Mouse (Mus musculus) forebrain, postnatal 0 days (tissue): ENCODE measurements at regions not wholly inside any gene's neighbourhood (a gene's known extent, or its start where the extent isn't known, plus 50 kb on each side); places are given as distances from the start of the nearest gene placed in this dataset.

Experiments used
- ATAC-seq: fragments of 200-750 bp; cut with Nextera tagmentation; 2 replicates; pipeline ENCODE4 v1.8.0; 2017; ENCODE audit warnings: mild to moderate bottlenecking, moderate library complexity
- DNase-seq: peaks from one replicate; pipeline ENCODE4 v3.0.0-alpha.2; 2015
- H3K27ac ChIP-seq: fragments of 300-500 bp; sonication (generic); 2 replicates; pipeline ENCODE4 v1.5.1; 2014; ENCODE audit warnings: low read depth, mild to moderate bottlenecking, antibody characterized with exemption, low read length, moderate library complexity, mixed read lengths
- H3K27me3 ChIP-seq: fragments of 300-500 bp; sonication (generic); 2 replicates; pipeline ENCODE4 v1.6.1; 2014; ENCODE audit warnings: mild to moderate bottlenecking, low read length, mixed read lengths; ENCODE audit not compliant: insufficient read depth
- H3K36me3 ChIP-seq: fragments of 300-500 bp; sonication (generic); 2 replicates; pipeline ENCODE4 v1.6.1; 2014; ENCODE audit warnings: mild to moderate bottlenecking, moderate library complexity; ENCODE audit not compliant: insufficient read depth
- H3K4me1 ChIP-seq: fragments of 300-500 bp; sonication (generic); 2 replicates; pipeline ENCODE4 v1.6.1; 2014; ENCODE audit warnings: antibody characterized with exemption; ENCODE audit not compliant: insufficient read depth
- H3K4me2 ChIP-seq: fragments of 300-500 bp; sonication (generic); 2 replicates; pipeline ENCODE4 v1.6.1; 2014; ENCODE audit warnings: low read depth, mild to moderate bottlenecking, moderate library complexity
- H3K4me3 ChIP-seq: fragments of 300-500 bp; sonication (generic); 2 replicates; pipeline ENCODE4 v1.5.1; 2014; ENCODE audit warnings: low read depth, low read length, mixed read lengths
- H3K9ac ChIP-seq: fragments of 300-500 bp; sonication (generic); 2 replicates; pipeline ENCODE4 v1.6.1; 2014; ENCODE audit warnings: mild to moderate bottlenecking
- H3K9me3 ChIP-seq: fragments of 300-500 bp; sonication (generic); 2 replicates; pipeline ENCODE4 v1.6.1; 2016; ENCODE audit warnings: low read length
- CTCF ChIP-seq: sonication (generic); IDR thresholded peaks from 2 replicates; pipeline ENCODE4 v1.5.1; 2016; ENCODE audit warnings: antibody characterized with exemption, control low read depth, low read depth
- WGBS: fragments of 180-500 bp; shearing (Covaris S2); extraction: QIAGEN DNeasy Blood & Tissue Kit; methylation state at CpG from one replicate; pipeline ENCODE4 v1.1.7; 2014; 5-methylcytosine and 5-hydroxymethylcytosine counted together

DNA sequence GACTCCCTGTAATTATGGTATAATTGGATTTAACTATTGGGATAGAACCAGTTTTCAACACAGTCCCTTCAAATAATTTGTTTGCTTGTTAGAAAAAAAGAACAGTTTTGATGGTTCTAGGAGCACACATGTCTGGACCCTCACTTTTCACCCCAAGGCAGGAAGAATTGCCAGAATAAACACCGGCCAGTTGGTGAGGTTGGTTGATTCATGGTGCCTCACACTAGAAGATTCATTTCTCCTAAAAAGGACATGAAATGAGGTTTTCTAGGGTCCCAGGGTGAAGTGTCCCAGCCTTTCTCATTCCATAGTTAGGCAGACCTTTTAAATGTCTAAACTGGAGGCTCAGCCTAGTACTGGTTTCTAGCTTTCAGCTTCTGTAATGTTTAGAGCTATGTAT is 148.7 kb upstream of the Camk1g start:
- no peak for TF ChIP-seq CTCF
- WGBS: 82% methylated on average over 1 of the region's 1 CpGs

DNA sequence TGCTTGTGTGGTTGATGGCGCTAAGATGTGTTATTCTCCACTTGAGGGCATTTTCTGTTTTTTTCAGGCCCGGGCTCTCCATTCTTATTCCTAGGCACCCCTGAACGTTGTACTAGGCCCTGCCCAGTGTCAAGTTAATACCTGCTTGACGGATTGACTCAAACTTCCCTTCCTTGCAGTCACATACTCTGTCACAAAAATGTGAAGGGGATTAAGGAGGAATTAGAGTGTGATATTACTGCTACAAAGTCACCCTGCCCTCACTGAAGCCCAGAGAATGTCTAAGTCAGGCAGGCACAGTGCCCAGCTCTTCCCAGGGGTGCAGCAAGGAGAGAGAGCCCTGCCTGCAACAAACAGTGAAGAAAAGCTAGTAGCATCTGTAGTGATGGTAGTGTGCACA is 147.9 kb upstream of the Camk1g start:
- WGBS: 73% methylated on average over 4 of the region's 4 CpGs
- DNase-seq (no peak), ATAC-seq (no peak)
- Histone ChIP-seq H3K9me3 (no peaks in the 10 kb centered on the region), H3K4me2 (no peak overlapping the region), H3K9ac (no peak overlapping the region), H3K4me3 (no peak overlapping the region), H3K27me3 (no peaks in the 10 kb centered on the region), H3K27ac (no peak overlapping the region), H3K4me1 (no peaks in the 10 kb centered on the region), H3K36me3 (no peaks in the 10 kb centered on the region)
- TF ChIP-seq CTCF: no peak

More for the DNA sequence above, 148.7 kb upstream of the Camk1g start:
- Histone ChIP-seq H3K4me1 (no peaks in the 10 kb centered on the region), H3K4me2 (no peak overlapping the region), H3K9ac (no peak overlapping the region), H3K36me3 (no peaks in the 10 kb centered on the region), H3K27me3 (no peaks in the 10 kb centered on the region), H3K9me3 (no peaks in the 10 kb centered on the region), H3K27ac (no peak overlapping the region), H3K4me3 (no peak overlapping the region)
- ATAC-seq (no peak), DNase-seq (no peak)

DNA sequence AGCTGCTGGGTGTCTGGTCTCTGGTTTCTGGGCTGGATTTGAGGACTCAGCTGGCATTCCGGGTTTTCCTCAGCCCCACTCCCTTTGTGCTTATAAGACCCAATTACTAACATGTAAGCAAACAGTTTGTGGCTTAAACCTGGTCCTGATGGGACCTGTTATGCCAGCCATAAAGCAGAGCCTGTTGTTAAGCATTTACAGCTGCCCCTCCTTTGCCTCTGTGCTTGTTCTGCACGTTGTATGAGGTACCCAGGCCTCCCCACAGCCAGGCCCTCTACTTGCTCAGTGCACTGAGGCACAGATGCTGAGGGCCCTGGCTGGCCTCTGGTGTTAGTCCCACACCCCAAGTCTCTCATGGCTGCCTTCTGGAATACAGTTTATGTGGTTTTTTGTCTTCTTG is 147.2 kb upstream of the Camk1g start:
- DNase-seq (no peak), ATAC-seq (no peak)
- no peak overlapping the region for H3K9ac ChIP-seq
- H3K4me2 ChIP-seq: no peak overlapping the region
- no peak overlapping the region for H3K27ac ChIP-seq
- no peak for TF ChIP-seq CTCF
- no peaks in the 10 kb centered on the region for H3K27me3 ChIP-seq
- H3K4me1 ChIP-seq: no peaks in the 10 kb centered on the region
- H3K4me3 ChIP-seq: no peak overlapping the region
- no peaks in the 10 kb centered on the region for H3K36me3 ChIP-seq
- no peaks in the 10 kb centered on the region for H3K9me3 ChIP-seq
- WGBS: 57% methylated on average over 2 of the region's 2 CpGs

DNA sequence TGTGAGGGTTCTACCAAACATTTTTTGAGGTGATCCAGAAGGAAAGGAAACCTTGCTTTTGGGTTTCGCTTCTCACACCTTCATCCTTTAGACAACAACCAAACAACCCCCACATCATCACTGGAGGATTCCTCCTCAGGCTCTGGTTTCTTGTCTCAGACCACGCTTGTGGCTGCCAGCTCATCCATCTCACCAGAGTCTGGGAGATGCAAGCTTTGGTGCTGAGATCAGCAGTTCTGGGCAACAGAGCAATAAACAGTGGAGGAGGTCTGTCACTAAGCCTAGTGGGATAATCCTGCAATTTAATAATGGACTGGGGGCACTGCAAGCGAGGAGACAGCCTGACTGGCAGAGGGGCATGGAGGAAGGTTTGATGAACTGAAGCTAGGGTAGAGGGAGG is 146.3 kb upstream of the Camk1g start:
- Histone ChIP-seq H3K36me3 (no peaks in the 10 kb centered on the region), H3K9me3 (no peaks in the 10 kb centered on the region), H3K4me2 (no peak overlapping the region), H3K27ac (no peak overlapping the region), H3K27me3 (no peaks in the 10 kb centered on the region), H3K9ac (no peak overlapping the region), H3K4me1 (no peaks in the 10 kb centered on the region), H3K4me3 (no peak overlapping the region)
- DNase-seq: no peak
- TF ChIP-seq CTCF: no peak
- 73% methylated on average over 3 of the region's 3 CpGs for WGBS
- ATAC-seq: no peak

DNA sequence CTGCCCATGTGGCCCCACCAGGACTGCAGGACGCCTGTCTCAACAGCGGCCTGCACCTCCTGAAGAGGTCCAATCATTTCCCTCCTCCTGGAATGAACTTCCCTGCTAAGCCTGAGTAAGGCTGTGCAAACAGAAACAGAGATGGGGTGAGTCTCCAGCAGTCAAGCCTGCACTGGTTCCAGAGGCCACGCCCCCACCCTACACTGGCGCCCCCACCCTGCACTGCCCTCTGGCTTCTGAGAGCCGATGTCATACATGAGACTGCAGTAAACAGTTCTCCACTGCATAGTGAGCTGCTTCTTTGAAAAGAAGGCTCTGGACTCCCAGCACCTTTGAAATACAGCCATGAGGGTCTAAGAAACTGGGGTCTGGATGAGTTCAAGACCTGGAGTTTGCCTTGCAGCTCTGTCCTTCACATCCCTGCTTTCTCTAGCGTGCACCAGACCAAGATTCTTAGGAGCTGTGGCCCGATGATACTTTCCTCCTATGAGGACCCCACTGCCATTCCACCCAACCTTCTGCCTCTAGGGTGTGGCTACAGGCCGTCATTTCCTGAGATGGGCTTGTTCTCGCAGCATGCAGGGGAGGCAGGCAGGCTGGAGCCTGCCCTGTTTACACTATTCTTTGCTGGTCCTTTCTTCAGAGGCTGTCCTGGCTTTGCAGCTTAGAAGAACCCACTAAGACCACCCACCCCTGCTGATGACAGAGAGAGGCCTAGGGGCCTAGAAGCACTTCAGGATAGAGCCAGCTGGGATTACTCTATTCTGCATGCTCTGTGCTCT is 144.0 kb upstream of the Camk1g start:
- H3K4me2 ChIP-seq: no peak overlapping the region
- no peak overlapping the region for H3K27ac ChIP-seq
- DNase-seq (no peak), ATAC-seq (peak; percentile 54; the same call in 1 of the 2 replicates)
- WGBS: 51% methylated on average over 9 of the region's 9 CpGs
- no peak for TF ChIP-seq CTCF
- no peaks in the 10 kb centered on the region for H3K36me3 ChIP-seq
- no peaks in the 10 kb centered on the region for H3K27me3 ChIP-seq
- H3K9ac ChIP-seq: no peak overlapping the region
- no peak overlapping the region for H3K4me3 ChIP-seq
- H3K4me1 ChIP-seq: no peaks in the 10 kb centered on the region
- no peaks in the 10 kb centered on the region for H3K9me3 ChIP-seq

DNA sequence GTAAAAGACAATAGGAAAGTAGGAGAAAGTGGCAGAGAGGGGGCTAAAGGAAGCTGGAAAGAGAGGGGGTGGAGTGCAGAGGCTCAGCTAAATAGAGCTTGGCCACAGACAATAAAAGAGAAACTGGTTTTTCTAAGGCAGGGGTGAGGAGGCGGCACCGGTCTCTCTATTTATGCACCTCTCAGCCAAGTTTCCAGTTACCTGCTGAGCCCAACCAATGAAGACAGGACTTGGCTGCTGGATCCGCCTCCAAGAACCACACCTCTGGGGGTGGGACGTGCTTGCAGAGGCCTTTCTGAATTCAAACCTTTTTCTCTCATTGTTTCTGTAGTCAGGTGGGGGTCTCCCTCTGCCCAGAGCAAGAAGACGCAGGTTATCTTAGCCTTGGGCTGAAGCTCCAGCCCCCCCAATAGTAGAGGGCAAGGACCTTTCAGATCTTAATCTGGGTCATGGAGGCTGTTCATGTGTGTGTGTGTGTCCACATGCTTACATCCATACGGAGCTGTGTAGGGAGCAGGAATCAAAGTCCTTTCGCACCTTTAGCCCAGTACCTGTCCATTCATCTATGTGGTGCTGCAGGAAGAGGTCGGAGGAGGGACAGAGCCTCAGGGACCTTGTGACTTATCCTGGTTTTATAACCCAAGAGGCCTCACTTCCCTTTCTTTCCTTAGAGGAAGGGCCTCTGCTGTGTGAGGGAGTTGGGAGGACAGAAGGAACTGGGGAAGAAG is 140.1 kb upstream of the Camk1g start:
- Histone ChIP-seq H3K4me3 (no peak overlapping the region), H3K4me2 (no peak overlapping the region), H3K27ac (no peak overlapping the region), H3K4me1 (no peaks in the 10 kb centered on the region), H3K27me3 (no peaks in the 10 kb centered on the region), H3K9me3 (no peaks in the 10 kb centered on the region), H3K36me3 (no peaks in the 10 kb centered on the region), H3K9ac (no peak overlapping the region)
- 39% methylated on average over 8 of the region's 8 CpGs for WGBS
- TF ChIP-seq CTCF: no peak
- no peak for DNase-seq
- no peak for ATAC-seq

DNA sequence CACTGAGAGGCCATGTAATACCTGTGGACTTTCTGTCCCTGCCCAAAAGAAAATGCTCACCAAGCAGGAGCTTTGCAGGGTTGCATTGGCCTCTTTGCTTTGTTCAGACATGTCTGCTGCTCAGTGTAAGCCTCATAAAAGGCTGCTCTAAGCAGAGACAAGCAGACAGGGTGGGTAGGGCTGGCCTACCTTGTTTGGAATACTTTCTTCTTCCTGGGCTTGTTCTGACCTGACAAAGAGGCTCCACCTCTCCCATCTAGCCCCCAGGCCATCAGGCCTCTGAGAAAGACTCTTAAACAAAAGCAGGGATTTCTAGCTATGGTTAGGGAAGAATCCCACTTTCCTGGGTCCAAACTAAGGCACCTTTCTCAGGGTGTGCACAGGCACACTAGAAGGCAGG is 138.2 kb upstream of the Camk1g start:
- no peak for TF ChIP-seq CTCF

More for the DNA sequence above, 138.2 kb upstream of the Camk1g start:
- no peak for ATAC-seq
- Histone ChIP-seq H3K4me1 (no peaks in the 10 kb centered on the region), H3K9ac (no peak overlapping the region), H3K36me3 (no peaks in the 10 kb centered on the region), H3K9me3 (no peaks in the 10 kb centered on the region), H3K4me3 (no peak overlapping the region), H3K27ac (no peak overlapping the region), H3K27me3 (no peaks in the 10 kb centered on the region), H3K4me2 (no peak overlapping the region)
- DNase-seq: no peak
